Mouse (Mus musculus) lung, embryonic 16.5 days (tissue): ENCODE data around the gene Scp2. TPM values are rescaled to one million over a fixed set of nuclear protein-coding genes. Genes with fewer than 3 reads are reported as not detected.
A peak's percentile ranks its signal among the peaks of the same experiment; 100 is the strongest.

Source experiments
- ATAC-seq: fragments of 200-750 bp; cut with Nextera tagmentation; 2 replicates; pipeline ENCODE4 v1.8.0; 2017; ENCODE audit warnings: low read depth, mild to moderate bottlenecking, moderate library complexity
- H3K27ac ChIP-seq: fragments of 300-500 bp; sonication (generic); 2 replicates; pipeline ENCODE4 v1.5.1; 2014; ENCODE audit warnings: mild to moderate bottlenecking, control low read depth, low read length
- H3K27me3 ChIP-seq: fragments of 300-500 bp; sonication (generic); 2 replicates; pipeline ENCODE4 v1.6.1; 2014; ENCODE audit warnings: low read depth, low read length, mixed read lengths; ENCODE audit not compliant: control insufficient read depth, insufficient read depth
- H3K36me3 ChIP-seq: fragments of 300-500 bp; sonication (generic); 2 replicates; pipeline ENCODE4 v1.6.1; 2014; ENCODE audit warnings: low read length; ENCODE audit not compliant: control insufficient read depth, insufficient read depth
- H3K4me1 ChIP-seq: fragments of 300-500 bp; sonication (generic); replicated peaks from 2 replicates; pipeline ENCODE4 v1.6.1; 2014; ENCODE audit warnings: low read length, mixed read lengths; ENCODE audit not compliant: control insufficient read depth, insufficient read depth
- H3K4me2 ChIP-seq: fragments of 300-500 bp; sonication (generic); 2 replicates; pipeline ENCODE4 v1.6.1; 2014; ENCODE audit warnings: low read depth, low read length, control low read depth
- H3K4me3 ChIP-seq: fragments of 300-500 bp; sonication (generic); 2 replicates; pipeline ENCODE4 v1.5.1; 2014; ENCODE audit warnings: mild to moderate bottlenecking, low read length, control low read depth
- H3K9ac ChIP-seq: fragments of 300-500 bp; sonication (generic); 2 replicates; pipeline ENCODE4 v1.6.1; 2014; ENCODE audit warnings: low read length, control low read depth
- H3K9me3 ChIP-seq: fragments of 300-500 bp; sonication (generic); 2 replicates; pipeline ENCODE4 v1.6.1; 2016; ENCODE audit warnings: low read length; ENCODE audit not compliant: control insufficient read depth
- WGBS: fragments of 180-500 bp; shearing (Covaris S2); extraction: QIAGEN DNeasy Blood & Tissue Kit; methylation state at CpG from one replicate; pipeline ENCODE4 v1.1.7; 2014; 5-methylcytosine and 5-hydroxymethylcytosine counted together
- polyA plus RNA-seq: library from polyadenylated mRNA; unstranded; fragments of >200 nt; fragmentation: Nextera tagmentation; extraction: Ambion mirVana; gene quantifications from 2 replicates; pipeline ENCODE4 v1.2.1, GENCODE M21; 2015

Scp2 gene
- polyA plus RNA-seq, 1 experiment from 2014 or later, result 326 TPM

DNA sequence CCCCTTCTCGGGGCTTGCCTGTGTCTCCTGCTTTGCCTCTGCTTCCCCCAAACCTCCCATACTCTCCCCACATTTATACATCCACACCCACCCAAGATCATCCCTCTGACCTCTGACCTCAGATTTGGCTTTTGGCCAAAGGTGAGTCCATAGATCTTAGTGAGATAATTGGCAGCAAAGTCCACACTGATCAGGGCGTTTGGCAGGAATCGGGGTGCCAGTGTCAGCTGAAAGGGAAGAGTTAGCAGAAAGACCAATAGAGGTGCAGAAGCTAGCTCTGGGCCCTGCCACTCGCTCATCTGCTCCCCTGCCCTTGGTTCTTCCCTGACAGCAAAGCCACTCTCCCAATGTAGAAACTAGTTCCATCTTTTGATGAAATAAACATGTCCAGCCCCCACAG is 121.6 kb downstream of the Scp2 start:
- Histone ChIP-seq H3K9ac (no peak overlapping the region), H3K27ac (no peak overlapping the region), H3K9me3 (no peaks in the 10 kb centered on the region), H3K4me2 (no peak overlapping the region), H3K4me1 (peaks cover 7% of the 10 kb centered on the region; the same call in 1 of the 2 replicates), H3K4me3 (no peak overlapping the region), H3K27me3 (no peaks in the 10 kb centered on the region), H3K36me3 (no peaks in the 10 kb centered on the region)
- 75% methylated on average over 4 of the region's 4 CpGs for WGBS
- ATAC-seq, result no peak

DNA sequence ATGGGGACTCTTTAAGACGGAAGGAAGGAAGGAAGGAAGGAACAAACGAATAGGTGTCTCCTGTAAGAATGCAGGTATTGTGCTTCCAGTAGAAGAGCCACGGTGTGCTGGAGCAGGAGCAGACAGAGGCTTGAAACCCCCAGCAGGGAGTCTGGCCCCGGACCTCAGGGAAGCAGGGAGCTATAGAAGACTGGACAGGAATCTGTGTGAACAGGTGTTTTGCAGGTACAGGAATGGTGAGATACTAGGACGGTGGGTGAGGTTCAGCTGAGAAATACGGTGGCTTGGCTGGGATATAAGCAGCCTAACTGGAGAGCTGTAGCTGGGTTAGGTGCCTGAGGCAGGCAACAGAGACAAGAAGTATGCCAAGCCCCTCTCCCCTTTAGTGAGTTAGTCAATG is 124.6 kb downstream of the Scp2 start:
- no peak overlapping the region for H3K4me2 ChIP-seq
- 57% methylated on average over 6 of the region's 6 CpGs for WGBS
- 0 out of 2 replicates have a peak, but pooled peaks cover 2% of the 10 kb centered on the region for H3K4me1 ChIP-seq
- H3K36me3 ChIP-seq, result no peaks in the 10 kb centered on the region
- no peak for ATAC-seq
- H3K9ac ChIP-seq, result no peak overlapping the region
- H3K27me3 ChIP-seq, result no peaks in the 10 kb centered on the region
- no peak overlapping the region for H3K27ac ChIP-seq
- no peak overlapping the region for H3K4me3 ChIP-seq
- no peaks in the 10 kb centered on the region for H3K9me3 ChIP-seq

DNA sequence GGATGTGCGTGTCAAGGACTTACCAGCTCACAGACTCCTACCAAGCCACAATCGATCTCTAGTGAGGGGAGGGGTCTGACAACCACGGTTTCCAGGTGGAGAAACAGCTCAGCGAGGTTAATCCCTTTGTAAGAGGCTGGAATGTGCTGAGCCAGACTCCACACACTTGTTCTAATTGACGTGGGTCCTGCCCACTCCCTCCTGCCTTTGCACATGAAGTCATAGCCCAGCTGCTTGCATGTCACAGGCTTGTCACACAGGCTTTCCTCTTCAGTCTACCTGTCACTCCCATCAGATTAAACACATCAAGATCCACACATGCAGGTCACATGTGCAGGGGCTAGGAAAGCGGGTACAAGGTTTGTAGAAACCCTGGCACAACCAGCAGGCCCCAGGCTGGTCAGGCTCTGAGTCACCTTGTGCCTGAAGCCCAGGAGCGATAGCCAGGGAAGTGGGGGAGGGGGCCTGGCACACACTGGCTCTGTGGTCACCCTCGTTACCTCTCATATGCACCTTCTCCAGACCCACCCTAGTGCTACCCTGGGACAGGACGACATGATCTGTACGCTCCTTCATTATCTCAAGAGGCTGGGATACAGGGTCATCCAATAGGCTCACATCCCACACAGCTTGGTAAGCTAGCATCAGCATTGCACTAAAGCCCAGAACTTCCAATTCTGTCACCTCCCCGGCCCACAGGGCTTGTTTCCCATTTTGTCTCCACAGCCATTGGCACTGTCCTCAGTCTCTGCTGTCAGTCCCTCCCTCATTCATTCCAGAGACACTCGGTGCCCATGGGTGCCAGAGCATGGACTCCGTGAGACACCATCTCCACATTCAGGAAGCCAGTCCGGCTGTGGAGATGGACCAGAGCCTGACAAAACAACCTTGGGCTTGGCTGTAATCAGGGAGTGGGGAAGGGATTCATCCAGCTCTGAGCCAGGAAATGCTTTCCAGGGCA is 125.6 kb downstream of the Scp2 start:
- Histone ChIP-seq H3K9me3 (no peaks in the 10 kb centered on the region), H3K9ac (no peak overlapping the region), H3K27ac (no peak overlapping the region), H3K27me3 (no peaks in the 10 kb centered on the region), H3K36me3 (no peaks in the 10 kb centered on the region), H3K4me3 (no peak overlapping the region), H3K4me2 (no peak overlapping the region), H3K4me1 (no peaks in the 10 kb centered on the region)
- 45% methylated on average over 13 of the region's 14 CpGs for WGBS
- ATAC-seq, result no peak

DNA sequence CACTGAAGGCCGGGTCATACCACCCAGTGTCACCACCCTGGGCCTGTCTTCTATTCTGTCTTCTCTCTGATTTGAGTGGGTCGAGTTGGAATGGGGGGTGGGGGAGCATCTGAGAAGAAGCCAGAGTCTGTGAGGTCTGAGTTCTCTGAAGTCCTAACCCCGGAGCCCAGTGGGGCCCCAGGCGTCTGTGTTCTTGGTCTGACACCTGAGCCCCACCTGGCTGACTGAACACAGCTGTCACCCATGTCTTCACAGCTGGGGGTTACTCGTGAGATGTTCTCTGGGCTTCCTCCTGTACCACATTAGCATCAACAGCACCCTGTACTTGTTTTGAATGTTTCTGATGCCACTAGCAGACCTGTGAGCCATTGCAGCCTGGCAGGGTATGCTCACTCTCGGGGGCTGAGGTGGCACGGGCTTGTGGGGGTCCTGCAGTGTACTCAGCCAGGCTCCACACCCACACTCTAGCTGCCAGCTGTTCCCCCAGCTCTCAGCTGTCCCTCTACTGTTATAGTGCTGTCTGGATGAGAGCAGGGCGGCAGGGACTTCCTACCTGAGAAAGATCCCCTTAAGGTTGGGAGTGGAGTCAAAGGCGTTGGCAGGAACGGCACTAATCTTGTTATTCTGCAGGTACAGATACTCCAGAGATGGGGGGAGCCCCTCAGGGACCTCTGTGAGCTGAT is 126.4 kb downstream of the Scp2 start:
- WGBS, result 34% methylated on average over 10 of the region's 10 CpGs
- Histone ChIP-seq H3K27ac (no peak overlapping the region), H3K9ac (no peak overlapping the region), H3K9me3 (no peaks in the 10 kb centered on the region), H3K4me3 (no peak overlapping the region), H3K36me3 (no peaks in the 10 kb centered on the region), H3K4me1 (no peaks in the 10 kb centered on the region), H3K27me3 (no peaks in the 10 kb centered on the region), H3K4me2 (no peak overlapping the region)
- ATAC-seq, result no peak

DNA sequence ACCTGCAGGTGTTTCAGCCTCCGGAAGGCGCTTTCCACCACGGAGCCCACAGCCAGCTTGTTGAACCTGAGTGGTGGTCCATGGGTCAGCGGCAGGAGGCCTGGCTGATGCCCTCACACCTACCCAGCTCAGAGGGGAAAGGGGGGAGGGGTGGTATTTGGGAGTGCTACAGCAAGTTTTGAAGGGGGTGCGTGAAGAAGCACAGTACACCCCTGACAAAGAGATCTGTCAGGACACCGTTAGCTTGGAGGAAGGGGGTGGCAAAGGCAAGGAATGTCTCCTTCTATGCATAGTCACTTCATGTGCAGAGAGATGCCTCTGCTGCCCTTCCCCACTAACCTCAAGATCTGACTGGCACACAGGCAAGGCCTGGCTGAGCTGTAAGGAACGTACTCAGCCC is 127.0 kb downstream of the Scp2 start:
- no peak for ATAC-seq
- Histone ChIP-seq H3K4me3 (no peak overlapping the region), H3K36me3 (no peaks in the 10 kb centered on the region), H3K4me1 (no peaks in the 10 kb centered on the region), H3K27ac (no peak overlapping the region), H3K9ac (no peak overlapping the region), H3K9me3 (no peaks in the 10 kb centered on the region), H3K4me2 (no peak overlapping the region), H3K27me3 (no peaks in the 10 kb centered on the region)
- 66% methylated on average over 7 of the region's 7 CpGs for WGBS

DNA sequence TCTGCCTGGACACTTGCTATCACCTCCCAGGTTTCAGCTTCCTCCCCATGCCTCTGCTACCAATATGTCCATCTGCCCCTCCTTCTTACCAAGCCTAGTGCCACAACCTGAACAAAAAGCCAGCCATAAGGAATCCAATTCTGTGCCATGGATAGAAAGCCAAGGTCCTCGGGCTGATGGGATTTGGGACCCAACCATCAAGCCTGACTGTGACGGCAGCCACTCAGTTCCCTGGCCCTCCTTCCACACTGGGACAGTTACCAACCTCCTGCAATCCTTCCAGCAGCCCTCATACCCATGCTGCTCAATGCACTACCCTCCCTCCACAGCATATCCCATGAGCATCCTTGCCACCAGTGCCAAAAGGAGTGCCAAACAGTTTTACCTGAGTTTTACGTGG is 128.5 kb downstream of the Scp2 start:
- H3K36me3 ChIP-seq, result no peaks in the 10 kb centered on the region
- no peaks in the 10 kb centered on the region for H3K27me3 ChIP-seq
- 78% methylated on average over 3 of the region's 3 CpGs for WGBS
- H3K4me3 ChIP-seq, result no peak overlapping the region
- H3K9ac ChIP-seq, result no peak overlapping the region
- no peaks in the 10 kb centered on the region for H3K4me1 ChIP-seq
- ATAC-seq, result no peak
- no peak overlapping the region for H3K27ac ChIP-seq
- no peak overlapping the region for H3K4me2 ChIP-seq
- no peaks in the 10 kb centered on the region for H3K9me3 ChIP-seq

DNA sequence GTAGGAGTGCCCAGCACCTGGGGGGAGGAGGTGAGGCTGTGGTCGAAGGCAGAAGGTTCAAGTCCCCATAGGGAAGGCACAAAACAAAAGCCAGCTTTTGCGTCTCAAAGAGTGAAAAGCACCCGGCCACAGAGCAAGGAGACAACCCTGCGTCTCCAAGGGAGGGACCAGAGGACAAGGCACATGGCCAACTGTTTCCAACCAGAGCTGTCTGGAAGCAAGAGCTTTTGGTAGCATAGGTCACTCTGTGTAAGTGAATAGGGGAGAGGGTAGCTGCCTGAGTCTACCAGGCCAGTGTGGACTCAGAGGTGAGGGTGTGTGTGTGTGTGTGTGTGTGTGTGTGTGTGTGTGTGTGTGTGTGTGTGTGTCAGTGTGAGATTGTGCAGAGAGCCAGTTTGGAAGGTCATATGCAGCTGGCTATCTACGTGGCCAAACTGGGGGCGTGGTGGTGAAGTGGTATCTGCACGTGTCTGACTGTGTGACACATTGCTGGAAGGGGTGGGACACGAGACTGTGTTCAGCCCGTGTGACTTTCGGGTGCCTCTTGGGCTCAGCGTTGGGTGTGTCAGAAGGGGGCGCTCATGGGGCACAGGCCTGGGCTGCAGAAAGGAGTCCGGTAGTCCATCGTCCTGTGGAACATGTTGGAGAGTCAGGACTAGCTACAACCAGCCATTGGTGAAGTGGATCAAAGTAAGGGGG is 129.6 kb downstream of the Scp2 start:
- no peaks in the 10 kb centered on the region for H3K36me3 ChIP-seq
- H3K9ac ChIP-seq, result no peak overlapping the region
- no peaks in the 10 kb centered on the region for H3K9me3 ChIP-seq
- H3K27ac ChIP-seq, result no peak overlapping the region
- no peak overlapping the region for H3K4me2 ChIP-seq
- H3K4me1 ChIP-seq, result no peaks in the 10 kb centered on the region
- WGBS, result 58% methylated on average over 14 of the region's 14 CpGs
- H3K4me3 ChIP-seq, result no peak overlapping the region
- ATAC-seq, result peak; percentile 56; the same call in 1 of the 2 replicates
- H3K27me3 ChIP-seq, result no peaks in the 10 kb centered on the region

DNA sequence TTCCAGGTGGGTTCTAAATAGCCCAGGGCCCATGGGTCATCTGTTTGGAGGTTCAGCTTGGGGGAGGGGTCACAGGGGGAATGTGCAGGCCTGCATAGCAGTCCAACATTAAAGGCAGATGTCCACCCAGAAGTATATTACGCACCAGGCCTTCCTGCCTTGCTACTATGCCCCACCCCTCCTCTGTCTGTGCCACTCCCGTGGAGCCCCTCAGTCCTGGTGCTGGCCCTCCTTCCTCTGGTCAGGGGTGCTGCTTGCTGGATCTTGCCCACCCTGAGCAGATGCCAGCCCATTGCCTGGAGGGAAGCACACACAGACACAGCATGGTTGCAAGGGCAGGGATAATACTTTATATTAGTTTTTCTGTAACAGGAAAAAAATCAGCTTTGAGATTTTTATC is 130.3 kb downstream of the Scp2 start:
- Histone ChIP-seq H3K9ac (no peak overlapping the region), H3K4me3 (no peak overlapping the region)
- WGBS, result 77% methylated on average over 2 of the region's 2 CpGs

DNA sequence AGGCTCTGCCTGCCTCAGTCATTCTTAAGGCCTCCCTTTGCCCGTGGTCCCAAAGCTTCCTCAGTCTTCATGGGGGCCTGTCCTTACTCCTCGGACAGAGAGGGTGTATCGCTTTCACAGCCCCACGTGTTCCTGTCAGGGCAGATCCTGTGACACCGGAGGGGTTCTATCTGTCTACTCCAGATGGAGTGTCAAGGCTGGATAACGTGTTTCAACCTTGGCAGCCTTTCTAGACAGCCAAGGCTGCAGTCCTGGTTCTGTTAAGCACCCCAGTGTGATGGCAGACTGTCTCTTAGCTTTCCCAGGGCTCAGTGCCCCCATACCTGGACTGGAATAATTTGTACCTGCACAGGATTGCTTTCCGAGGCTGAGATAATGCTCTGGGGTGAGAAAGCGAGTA is 136.3 kb downstream of the Scp2 start:
- Histone ChIP-seq H3K36me3 (no peaks in the 10 kb centered on the region), H3K27me3 (no peaks in the 10 kb centered on the region), H3K9me3 (no peaks in the 10 kb centered on the region), H3K27ac (no peak overlapping the region), H3K9ac (no peak overlapping the region), H3K4me3 (no peak overlapping the region), H3K4me1 (peaks cover 3% of the 10 kb centered on the region; the same call in 1 of the 2 replicates), H3K4me2 (no peak overlapping the region)
- no peak for ATAC-seq
- WGBS, result 55% methylated on average over 8 of the region's 8 CpGs

More for the DNA sequence above, 130.3 kb downstream of the Scp2 start:
- no peak for ATAC-seq
- H3K36me3 ChIP-seq, result no peaks in the 10 kb centered on the region
- H3K4me2 ChIP-seq, result no peak overlapping the region
- no peaks in the 10 kb centered on the region for H3K27me3 ChIP-seq
- H3K9me3 ChIP-seq, result no peaks in the 10 kb centered on the region
- no peak overlapping the region for H3K27ac ChIP-seq
- no peaks in the 10 kb centered on the region for H3K4me1 ChIP-seq
